Mouse (Mus musculus): ENCODE data around the gene Spaca9. TPM values are rescaled to one million over a fixed set of nuclear protein-coding genes. Genes with fewer than 3 reads are reported as not detected.

The Spaca9 gene
- polyA plus RNA-seq, 1 experiment, result 0.36 TPM

- no peak for DNase-seq (ENCODE audit: extremely low spot score in 1 of 2, low spot score in 1 of 2)
Measured at GRCm38 (mm10) chr2:28676005-28676404, 23.5 kb downstream of the Spaca9 start.

- no peak for DNase-seq (ENCODE audit: extremely low spot score in 1 of 2, low spot score in 1 of 2)
Measured at GRCm38 (mm10) chr2:28671438-28671837, 28.1 kb downstream of the Spaca9 start.

GRCm38 (mm10) chr2:28665818-28666217 lies 33.7 kb downstream of the Spaca9 start:
- DNase-seq (ENCODE audit: extremely low spot score in 1 of 2, low spot score in 1 of 2), result no peak

GRCm38 (mm10) chr2:28662891-28663290 lies 36.6 kb downstream of the Spaca9 start:
- DNase-seq (ENCODE audit: extremely low spot score in 1 of 2, low spot score in 1 of 2), result no peak

- no peak for DNase-seq (ENCODE audit: extremely low spot score in 1 of 2, low spot score in 1 of 2)
Measured at GRCm38 (mm10) chr2:28656216-28656615, 43.3 kb downstream of the Spaca9 start.

- DNase-seq (ENCODE audit: extremely low spot score in 1 of 2, low spot score in 1 of 2), result no peak
Measured at GRCm38 (mm10) chr2:28654295-28654694, 45.2 kb downstream of the Spaca9 start.

- DNase-seq (ENCODE audit: extremely low spot score in 1 of 2, low spot score in 1 of 2), result peak in 1 of 2 experiments; percentile 67
Measured at GRCm38 (mm10) chr2:28653351-28653750, 46.2 kb downstream of the Spaca9 start.

GRCm38 (mm10) chr2:28650526-28650925 lies 49.0 kb downstream of the Spaca9 start:
- no peak for DNase-seq (ENCODE audit: extremely low spot score in 1 of 2, low spot score in 1 of 2)

- DNase-seq (ENCODE audit: extremely low spot score in 1 of 2, low spot score in 1 of 2), result no peak
Measured at GRCm38 (mm10) chr2:28643081-28643480, 56.4 kb downstream of the Spaca9 start.

Other genes starting within 250 kb of the Spaca9 start
- gene 1700007K13Rik, start 233.4 kb downstream of the Spaca9 start, polyA plus RNA-seq (2012; rRNA removed), result 2.4 and 3.5 TPM in 2 replicates
- gene Mrps2, start 231.7 kb downstream of the Spaca9 start, polyA plus RNA-seq (2012; rRNA removed), result 34.7 and 37.4 TPM in 2 replicates
- gene Gbgt1, start 202.8 kb downstream of the Spaca9 start, polyA plus RNA-seq (2012; rRNA removed), result 1.3 and 1.4 TPM in 2 replicates
- gene Gm10134, start 193.6 kb downstream of the Spaca9 start, polyA plus RNA-seq (2012; rRNA removed), result 0.54 TPM in 1 of 2 replicates, not detected in the other
- gene Ralgds, start 186.6 kb downstream of the Spaca9 start, polyA plus RNA-seq (2012; rRNA removed), result 90.9 and 92.7 TPM in 2 replicates
- 0.10 TPM in 1 of 2 replicates, not detected in the other for gene Cel, start 136.3 kb downstream of the Spaca9 start, polyA plus RNA-seq (2012; rRNA removed)
- 21.8 and 23.8 TPM in 2 replicates for gene Gtf3c5, start 116.0 kb downstream of the Spaca9 start, polyA plus RNA-seq (2012; rRNA removed)
- gene Gfi1b, start 77.7 kb downstream of the Spaca9 start, polyA plus RNA-seq (2012; rRNA removed), result 0.08 TPM in 1 of 2 replicates, not detected in the other
- gene Tsc1, start 58.5 kb downstream of the Spaca9 start, polyA plus RNA-seq (2012; rRNA removed), result 31.0 and 33.7 TPM in 2 replicates
- 1.8 and 1.9 TPM in 2 replicates for gene Ak8, start 437 bp upstream of the Spaca9 start, polyA plus RNA-seq (2012; rRNA removed)
- 12.9 and 14.0 TPM in 2 replicates for gene Gtf3c4, start 140.6 kb upstream of the Spaca9 start, polyA plus RNA-seq (2012; rRNA removed)
- 6.6 and 7.6 TPM in 2 replicates for gene Ddx31, start 140.7 kb upstream of the Spaca9 start, polyA plus RNA-seq (2012; rRNA removed)
- gene Barhl1, start 216.9 kb upstream of the Spaca9 start, polyA plus RNA-seq (2012; rRNA removed), result 0.04 and 0.23 TPM in 2 replicates

Measured in frontal cortex, adult 2 months (tissue).